Mouse (Mus musculus) kidney, adult 11 months (tissue): ENCODE data around the gene Edn1.

Experiments
- DNase-seq: peaks from one replicate; pipeline ENCODE4 v3.0.0; 2022

Edn1 gene

GRCm38 (mm10) chr13:42328576-42328975 is 27.3 kb downstream of the Edn1 start:
- no peak for DNase-seq

- no peak for DNase-seq
Observed at GRCm38 (mm10) chr13:42331104-42331503, 29.8 kb downstream of the Edn1 start.

GRCm38 (mm10) chr13:42334981-42335380 is 33.7 kb downstream of the Edn1 start:
- no peak for DNase-seq

GRCm38 (mm10) chr13:42336414-42336813 is 35.1 kb downstream of the Edn1 start:
- DNase-seq, result no peak

GRCm38 (mm10) chr13:42337072-42337471 is 35.8 kb downstream of the Edn1 start:
- DNase-seq, result no peak

GRCm38 (mm10) chr13:42339466-42339865 is 38.2 kb downstream of the Edn1 start:
- DNase-seq, result peak; percentile 39

GRCm38 (mm10) chr13:42341871-42342532 is 40.7 kb downstream of the Edn1 start:
- DNase-seq, result peak; percentile 35

GRCm38 (mm10) chr13:42345439-42345838 is 44.2 kb downstream of the Edn1 start:
- DNase-seq, result peak; percentile 18

- DNase-seq, result peak; percentile 55
Observed at GRCm38 (mm10) chr13:42346414-42346813, 45.1 kb downstream of the Edn1 start.

GRCm38 (mm10) chr13:42351675-42352074 is 50.4 kb downstream of the Edn1 start:
- DNase-seq, result no peak
